Mouse (Mus musculus) left cerebral cortex, adult 18-20 months (tissue): Measurements from ENCODE around the gene Zfp553. TPM values are rescaled to one million over a fixed set of nuclear protein-coding genes. Genes with fewer than 3 reads are reported as not detected.
"Not testable (repeated sequence)": the region's sequence is repeated elsewhere in the genome, so short reads cannot be mapped to it uniquely, and the experiment has no call there.

Experiments used
- DNase-seq, 2 experiments: peaks; one replicate each; pipeline ENCODE4 v3.0.0; 2021 to 2022; ENCODE audit warnings: low spot score in 2 of 2, mixed read lengths in 1 of 2
- total RNA-seq, 2 experiments: library from RNA; stranded (reverse); gene quantifications; 2 replicates each; pipeline ENCODE4 v1.2.3; 2021

Gene Zfp553
- total RNA-seq, 2 experiments from 2014 or later = 21.3 to 22.1 TPM

DNA sequence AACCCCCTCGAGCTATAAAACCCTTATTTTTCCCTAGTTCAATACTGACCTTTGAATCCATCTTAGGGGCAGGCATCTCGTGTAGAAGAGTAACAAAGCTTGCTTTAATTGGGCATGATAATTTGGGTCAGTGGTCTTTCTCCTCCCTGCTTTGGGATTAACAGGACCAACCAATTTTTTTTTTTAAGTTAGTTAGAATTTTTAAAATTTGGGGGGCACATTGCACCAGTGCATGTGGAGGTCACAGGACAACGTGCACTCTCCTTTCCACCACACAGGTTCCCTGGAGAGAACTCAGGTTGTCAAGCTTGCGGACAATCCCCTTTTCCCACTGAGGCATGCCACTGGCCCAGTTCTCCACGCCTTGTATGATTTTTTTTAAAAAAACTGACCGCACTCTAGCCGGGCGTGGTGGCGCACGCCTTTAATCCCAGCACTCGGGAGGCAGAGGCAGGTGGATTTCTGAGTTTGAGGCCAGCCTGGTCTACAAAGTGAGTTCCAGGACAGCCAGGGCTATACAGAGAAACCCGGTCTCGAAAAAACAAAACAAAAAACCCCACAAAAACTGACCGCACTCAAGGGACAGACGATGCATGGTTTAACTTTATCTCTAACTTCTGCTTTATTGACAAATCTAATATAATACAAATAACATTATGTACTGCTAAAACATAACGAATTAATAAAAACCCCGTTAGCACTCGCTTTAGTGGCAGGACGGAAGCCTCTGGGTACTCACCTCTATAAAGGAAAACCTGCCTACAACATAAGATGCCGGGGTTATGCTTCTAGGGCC lies 837 bp upstream of the Zfp553 start:
- DNase-seq = no peak

DNA sequence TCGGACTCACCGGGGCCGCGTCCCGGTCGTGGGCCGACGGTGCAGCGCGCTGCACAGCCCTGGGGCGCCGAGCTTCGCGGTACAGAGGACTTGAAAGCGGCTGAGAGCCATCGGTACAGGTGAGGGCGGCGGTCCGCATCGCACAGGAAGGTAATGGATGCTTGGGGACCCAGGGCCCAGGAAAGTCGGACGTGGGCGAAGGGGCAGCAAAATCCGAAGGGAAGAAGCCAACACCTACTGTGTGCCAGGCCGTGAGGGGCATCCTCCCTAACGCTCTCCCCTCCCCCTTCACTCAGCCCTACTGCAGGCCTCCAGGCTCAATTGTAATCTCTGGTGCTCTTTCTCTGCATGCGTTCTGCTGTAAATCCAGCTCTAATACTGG lies 498 bp downstream of the Zfp553 start:
- DNase-seq = peak in 1 of 2 experiments; percentile 36

DNA sequence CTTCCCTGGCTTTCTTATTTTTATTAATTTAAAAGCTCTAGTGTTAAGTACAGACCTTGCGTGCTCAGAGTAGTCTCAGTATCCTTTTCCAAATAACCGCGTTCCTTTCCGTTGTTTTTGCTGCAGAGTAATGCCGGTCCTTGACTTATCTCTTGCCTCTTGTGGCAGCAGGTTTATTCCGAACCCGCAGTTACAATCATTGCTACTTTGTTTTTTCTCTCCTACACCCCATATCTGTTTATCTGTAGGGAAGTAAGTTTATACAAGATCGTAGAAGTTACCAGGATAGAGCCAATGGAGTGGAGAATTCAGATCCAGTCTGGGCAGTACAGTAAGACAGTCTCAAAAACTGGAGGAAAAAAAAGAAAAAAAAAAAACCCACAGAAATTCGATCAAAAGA lies 904 bp downstream of the Zfp553 start:
- no peak for DNase-seq

DNA sequence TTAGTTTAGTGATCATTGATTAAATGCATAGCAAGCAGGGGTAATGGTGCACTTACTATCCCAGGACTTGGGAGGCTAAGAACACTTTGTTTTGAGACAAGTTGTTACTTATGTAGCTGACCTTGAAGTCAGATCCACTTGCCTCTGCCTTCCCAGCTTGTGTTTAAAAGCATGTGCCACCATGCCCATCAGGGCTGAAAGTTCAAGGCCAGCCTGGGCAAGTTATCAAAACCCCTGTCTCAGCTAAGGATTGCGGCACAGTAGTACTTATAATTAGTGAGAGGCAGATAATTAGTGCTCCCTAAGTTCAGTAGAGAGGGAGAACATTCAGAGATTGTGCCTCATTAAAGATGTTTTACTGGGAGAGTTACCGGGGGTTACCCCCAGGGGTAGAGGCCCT lies 1.9 kb downstream of the Zfp553 start:
- DNase-seq = no peak

DNA sequence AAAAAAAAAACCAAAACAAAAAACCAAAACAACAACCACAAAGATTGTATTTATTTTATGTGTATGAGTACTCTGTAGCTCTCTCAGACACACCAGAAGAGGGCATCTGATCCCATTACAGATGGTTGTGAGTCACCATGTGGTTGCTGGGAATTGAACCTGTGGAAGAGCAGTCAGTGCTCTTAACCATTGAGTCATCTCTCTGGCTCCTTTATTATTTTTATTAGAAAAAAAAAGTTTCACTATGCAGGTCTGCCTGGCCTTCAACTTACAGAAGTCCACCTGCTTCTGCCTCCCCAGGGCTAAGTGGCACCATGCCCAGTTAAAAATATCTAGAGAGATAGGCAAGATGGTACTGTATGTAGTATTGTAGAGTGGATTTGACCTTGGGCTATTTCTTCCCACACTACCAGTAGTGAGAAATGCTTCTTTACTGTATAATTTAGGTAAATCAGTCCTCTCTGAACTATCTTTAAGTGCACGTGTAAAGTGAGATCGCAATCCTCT lies 10.6 kb downstream of the Zfp553 start:
- DNase-seq = no peak

DNA sequence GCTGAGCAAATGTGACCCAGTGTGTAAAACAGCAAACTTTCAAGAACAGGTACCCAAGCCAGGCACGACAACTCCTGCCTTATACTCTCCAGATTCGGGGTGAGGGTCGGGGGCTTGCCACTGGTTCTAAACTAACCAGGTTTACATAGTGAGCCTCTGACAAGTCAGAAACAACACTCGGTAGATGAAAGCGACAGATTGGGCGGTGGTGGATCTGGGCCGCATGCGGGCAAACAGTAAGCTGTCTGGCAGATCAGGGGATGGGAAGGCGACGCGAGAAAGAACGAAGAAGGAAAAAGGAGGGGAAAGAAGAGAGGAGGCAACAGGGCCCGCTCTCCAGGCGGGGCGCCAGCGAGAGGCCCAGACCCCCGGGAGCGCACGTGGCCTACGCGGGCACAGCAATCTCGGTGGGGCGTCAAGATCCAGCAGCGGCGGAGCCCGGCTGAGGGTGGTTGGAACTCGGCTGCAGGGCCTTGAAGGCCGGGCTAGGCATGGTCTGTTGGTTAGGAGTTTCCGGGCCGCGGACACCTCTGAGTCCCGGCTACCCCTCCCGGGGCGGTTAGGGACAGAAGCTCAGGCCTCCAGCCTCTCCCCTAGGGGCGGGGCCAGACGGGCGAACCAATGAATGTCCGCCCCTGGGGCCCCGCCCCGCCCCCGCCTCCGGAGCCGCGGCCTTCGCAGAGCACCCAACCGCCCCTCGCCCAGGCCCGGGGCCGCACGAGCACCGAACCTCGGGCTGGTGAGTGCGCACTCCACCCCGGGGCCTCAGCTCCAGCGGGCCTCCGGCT lies 11.2 kb downstream of the Zfp553 start, which contains the start of gene Zfp771:
Zfp771 (plus strand) TSS at position 405 of the 788 bp plus-strand sequence.
- peak; percentile 91 to 96 for DNase-seq

DNA sequence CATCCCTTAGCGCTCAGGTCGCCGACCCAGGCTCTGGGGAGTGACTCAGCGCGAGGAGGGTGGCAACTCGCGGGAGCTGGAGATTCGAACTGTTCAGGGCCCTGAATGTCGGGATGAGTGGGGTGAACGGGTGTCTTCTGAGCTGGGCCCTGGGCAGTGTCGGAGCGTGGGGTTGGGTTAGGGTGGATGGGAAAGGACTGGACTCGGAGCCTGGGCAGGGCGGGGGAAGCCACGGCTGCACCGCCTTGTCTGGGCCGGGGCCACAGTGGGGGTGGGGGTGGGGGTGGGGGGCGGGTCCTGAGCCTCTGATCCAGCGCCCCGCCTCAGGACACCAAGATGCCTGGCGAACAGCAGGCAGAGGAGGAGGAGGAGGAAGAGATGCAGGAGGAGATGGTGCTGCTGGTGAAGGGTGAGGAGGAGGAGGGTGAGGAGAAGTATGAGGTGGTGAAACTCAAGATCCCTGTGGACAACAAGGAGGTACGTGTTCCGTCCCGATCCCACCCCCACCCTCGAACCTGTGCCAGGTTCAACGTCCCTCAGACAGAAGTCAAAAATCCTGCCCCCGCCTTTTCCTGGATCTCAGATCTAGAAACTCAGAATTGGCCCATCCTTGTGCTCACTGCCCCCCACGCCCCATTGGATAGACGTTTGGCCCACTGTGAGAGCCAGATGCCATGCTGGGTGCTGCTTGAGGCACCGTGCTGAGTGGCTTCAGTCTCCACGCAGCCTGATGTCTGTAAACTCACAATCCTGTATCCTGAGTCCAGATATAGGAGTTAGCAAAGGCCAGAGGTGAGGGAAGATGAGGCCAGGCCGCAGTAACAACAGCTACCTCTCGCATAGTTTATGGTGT lies 12.0 kb downstream of the Zfp553 start:
- DNase-seq = peak in 1 of 2 experiments; percentile 34

DNA sequence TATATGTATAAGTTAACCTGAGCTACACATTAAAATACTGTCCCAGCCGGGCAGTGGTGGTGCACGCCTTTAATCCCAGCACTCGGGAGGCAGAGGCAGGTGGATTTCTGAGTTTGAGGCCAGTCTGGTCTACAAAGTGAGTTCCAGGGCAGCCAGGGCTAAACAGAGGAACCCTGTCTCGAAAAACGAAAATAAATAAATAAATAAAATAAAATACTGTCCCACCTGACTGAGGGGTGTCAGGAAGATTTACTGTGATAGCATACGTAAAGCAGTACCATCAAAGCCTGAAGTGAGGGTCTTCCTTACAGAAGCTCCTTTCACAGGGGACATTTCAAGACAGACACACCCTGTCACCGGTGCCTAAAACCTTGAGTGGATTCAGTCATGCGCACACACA lies 17.6 kb downstream of the Zfp553 start:
- DNase-seq = not testable (repeated sequence)

DNA sequence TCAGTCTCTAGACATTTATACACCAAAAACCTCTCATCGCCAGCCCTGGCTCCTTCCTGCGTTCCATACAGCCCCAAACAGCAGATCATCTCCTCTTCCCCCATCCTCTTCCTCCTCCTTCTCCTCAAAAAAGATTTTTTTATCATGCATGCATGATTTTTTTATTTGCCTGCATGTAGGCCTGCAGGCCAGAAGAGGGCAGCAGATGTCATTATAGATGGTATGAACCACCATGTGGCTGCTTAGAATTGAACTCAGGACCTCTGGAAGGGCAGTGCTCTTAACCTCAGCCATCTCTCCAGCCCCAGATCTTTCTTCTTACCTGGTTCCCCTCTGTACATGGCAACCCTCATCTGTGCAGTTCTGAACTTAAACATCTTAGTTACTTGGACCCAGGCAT lies 19.6 kb downstream of the Zfp553 start:
- DNase-seq = no peak

DNA sequence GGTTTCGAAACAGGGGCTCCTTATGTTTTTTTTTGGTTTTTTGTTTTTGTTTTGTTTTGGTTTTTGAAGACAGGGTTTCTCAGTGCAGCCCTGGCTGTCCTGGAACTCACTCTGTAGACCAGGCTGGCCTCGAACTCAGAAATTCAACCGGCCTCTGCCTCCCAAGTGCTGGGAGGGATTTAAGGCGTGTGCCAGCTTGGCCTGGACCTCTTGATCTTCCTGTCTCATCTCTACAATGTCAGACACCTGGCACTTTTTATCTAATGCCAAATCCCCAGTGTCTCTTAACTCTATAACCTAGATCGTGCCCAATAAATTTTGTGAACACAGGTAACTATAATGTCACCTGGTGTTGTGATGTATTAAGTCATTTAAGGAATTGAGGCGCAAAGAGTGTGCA lies 20.5 kb downstream of the Zfp553 start:
- DNase-seq = no peak

DNA sequence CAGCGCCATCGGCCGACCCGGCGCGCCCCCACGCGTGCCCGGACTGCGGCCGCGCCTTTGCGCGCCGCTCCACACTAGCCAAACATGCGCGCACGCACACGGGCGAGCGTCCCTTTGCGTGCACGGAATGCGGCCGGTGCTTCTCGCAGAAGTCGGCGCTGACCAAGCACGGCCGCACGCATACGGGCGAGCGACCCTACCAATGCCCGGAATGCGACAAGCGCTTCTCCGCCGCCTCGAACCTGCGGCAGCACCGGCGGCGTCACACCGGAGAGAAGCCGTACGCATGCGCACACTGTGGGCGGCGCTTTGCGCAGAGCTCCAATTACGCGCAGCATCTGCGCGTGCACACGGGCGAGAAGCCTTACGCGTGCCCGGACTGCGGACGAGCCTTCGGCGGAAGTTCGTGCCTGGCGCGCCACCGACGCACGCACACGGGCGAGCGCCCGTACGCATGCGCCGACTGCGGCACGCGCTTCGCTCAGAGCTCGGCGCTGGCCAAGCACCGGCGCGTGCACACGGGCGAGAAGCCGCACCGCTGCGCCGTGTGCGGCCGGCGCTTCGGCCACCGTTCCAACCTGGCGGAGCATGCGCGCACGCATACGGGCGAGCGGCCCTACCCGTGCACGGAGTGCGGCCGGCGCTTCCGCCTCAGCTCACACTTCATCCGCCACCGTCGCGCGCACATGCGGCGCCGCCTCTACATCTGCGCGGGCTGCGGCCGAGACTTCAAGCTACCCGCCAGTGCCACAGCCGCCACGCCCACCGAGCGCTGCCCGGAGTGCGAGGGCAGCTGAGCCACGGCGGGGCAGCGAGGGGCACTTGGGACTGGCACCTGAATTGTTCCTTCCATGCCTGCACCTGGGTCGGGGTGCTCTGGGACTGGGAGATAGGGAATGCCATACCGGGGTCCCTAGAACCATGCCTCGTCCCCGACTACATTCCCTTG lies 21.2 kb downstream of the Zfp553 start:
- peak; percentile 93 to 96 for DNase-seq

DNA sequence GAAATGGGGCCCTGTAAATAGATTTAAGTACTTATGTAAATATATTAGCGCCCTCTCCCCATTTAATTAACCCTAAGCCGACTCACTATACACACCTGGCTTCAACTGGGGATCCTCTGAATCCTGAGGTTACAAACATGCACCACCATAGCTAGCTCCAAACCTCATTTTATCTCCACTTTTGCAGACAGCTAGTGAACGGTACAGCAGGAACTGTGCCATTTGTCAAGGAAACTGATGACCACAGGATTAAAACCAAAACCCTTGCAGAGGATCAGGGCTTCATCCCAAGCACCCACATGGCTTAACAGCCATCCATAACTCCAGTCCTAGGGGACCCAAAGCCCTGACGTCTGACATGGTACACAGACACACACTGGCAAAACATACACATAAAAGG lies 22.1 kb downstream of the Zfp553 start:
- no peak for DNase-seq

DNA sequence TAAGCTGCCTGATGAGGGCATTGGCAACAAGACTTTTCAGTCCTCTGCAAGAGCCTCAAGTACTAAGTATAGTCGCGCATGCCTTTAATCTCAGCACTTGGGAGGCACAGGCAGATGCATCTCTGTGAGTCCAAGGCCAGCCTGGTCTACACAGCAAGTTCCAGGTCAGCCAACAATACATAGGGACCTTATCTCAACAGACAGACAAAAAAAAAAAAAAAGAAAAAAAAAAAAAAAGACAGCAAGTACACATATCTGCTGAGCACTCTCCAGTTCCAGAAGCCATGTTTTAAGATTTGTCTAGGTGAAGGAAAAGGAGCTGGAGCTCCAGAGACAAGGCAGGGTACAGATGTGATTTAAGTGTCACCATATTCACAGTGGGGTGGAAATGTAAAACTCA lies 23.1 kb downstream of the Zfp553 start:
- DNase-seq = no peak

DNA sequence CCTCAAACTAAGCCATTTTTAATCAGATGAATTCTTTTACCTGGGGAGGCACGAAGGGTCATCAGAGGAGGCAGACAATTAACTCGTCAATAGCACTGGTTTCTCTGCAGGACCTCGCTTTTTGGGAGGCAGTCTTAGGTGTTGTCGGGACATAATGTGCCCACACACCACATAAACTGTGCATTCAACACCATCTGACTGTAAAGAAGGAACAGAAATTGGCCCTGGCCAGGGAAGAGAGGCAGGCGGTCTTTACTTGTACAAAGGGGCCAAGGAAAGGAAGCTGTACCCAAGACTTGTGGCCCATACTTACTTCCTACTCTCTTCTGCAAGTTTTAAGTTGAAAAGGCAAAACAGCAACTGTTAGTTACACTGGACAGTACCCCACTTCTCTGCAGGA lies 23.7 kb downstream of the Zfp553 start:
- DNase-seq = no peak

DNA sequence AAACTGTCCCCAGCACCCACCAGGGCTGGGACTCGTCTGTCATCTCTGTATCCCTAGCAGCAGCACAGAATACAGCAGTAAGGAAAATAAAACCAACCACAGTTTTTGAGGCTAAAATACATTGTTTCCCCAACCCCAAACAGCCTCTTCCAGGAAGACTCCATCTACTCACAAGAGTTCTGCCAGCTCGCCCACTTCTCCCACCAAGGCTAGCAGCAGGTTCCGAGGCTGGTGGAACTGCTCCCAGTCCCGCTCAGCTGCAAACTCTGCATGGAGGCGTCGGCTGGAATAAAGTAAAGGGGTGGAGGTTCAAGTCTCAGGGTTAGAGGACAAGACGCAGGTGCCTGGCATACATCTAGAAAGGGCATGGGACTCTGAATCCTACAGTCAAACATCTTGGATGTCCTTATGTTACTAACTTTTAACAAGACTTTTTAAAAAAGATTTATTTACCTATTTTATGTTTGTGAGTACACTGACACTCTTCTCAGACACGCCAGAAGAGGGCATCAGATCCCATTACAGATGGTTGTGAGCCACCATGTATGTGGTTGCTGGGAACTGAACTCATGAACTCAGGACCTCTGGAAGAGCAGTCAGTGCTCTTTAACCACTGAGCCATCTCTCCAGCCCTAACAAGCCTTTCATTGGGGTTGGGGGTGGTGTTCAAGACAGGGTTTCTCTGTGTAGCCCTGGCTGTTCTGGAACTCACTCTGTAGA lies 26.5 kb downstream of the Zfp553 start:
- peak in 1 of 2 experiments; percentile 54 for DNase-seq

DNA sequence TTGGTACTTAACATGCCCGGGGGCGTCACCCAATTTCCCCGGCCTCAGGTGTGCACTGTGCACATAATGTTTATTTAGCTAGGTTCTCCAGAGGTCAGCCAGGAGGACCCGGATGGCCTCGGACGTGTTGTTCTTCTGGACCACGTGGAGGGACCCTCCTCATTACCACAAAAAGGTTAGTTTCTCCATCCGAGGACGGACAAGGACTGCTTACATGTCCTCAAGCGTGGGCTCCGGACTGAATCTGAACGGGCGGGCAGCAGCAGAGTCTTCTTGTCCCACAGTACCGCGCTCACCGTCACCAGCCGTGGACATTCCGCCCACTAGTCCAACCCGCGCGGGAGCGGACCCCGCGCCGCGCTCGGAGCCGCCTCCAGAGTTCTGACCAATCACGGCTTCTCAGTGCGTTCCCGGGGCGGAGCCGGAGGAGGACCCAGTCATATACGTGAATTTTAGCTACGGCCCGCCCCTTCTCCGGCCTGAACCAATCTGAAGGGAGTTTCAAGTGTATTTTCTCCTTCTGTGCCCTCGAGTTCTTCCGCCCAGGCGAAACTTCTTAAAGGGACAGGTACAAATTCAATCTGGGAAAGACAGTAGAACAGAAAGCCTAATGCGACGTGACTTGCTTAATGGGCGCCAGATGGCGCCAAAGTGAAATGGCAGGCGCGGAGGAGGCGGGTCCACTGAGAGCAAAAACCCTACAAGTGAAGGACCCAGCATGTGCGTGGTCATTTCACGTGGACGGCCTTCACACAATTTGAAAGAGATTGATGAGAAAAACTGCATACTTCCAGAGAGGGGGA lies 27.6 kb downstream of the Zfp553 start, which contains the start of gene Dctpp1:
Dctpp1 (minus strand) TSS at position 401 of the 803 bp plus-strand sequence.
- DNase-seq = peak; percentile 96 to 98

DNA sequence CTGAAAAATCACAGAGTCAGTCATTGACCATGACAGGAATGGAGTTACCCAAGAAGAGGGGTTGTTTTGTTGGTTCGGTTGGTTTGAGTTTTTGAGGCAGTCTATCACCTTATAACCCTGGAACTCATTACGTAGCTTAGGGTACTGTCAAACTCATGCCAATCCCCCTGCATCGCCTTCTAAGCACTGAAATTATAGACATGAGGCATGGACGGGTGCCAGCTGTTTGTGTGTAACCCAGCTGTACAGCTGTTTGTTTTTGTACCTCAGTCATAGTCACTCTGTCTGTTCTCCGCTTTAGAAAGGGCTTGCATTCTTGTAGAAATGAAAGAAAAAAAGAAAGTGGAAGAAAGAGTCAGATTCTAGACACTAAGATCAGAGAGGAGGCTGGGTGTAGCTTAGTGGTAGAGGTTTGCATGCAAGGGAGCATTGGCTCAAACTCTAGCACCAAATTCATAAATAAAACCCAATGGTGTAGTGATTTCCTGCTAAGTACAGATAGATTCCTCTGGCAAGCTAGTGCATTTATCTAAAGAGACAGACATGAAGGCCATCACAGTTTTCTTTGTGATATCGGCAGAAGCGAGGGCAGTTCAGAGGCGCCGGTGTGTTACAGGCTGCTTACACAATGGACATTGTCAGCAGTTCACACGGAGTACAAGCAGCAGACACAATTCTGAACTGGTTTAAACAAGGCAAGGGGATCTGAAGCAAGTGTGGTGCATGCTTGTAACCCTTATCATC lies 29.5 kb downstream of the Zfp553 start:
- no peak for DNase-seq

DNA sequence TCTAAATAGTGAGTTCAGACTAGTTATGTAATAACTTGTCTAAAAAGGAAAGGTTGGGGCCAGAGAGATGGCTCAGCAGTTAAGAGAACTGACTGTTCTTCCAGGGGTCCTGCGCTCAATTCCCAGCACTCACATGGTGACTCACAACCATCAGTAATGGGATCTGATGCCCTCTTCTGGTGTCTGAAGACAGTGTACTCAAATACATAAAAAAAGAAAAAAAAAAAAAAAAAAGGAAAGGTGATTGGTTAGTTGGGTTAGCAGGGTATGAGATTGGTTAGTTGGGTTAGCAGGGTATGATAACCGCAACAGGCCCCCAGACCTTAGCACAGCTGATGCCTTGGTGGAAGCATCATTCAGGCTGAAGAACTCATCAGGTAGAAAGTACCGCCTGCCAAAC lies 30.7 kb downstream of the Zfp553 start:
- no peak for DNase-seq
